Mouse (Mus musculus) embryonic facial prominence, embryonic 12.5 days (tissue): ENCODE measurements at regions not wholly inside any gene's neighbourhood (a gene's known extent, or its start where the extent isn't known, plus 50 kb on each side); places are given as distances from the start of the nearest gene placed in this dataset.
A peak's percentile ranks its signal among the peaks of the same experiment; 100 is the strongest.

Experiments used
- ATAC-seq: fragments of 200-750 bp; cut with Nextera tagmentation; 2 replicates; pipeline ENCODE4 v1.8.0; 2017; ENCODE audit not compliant: insufficient number of reproducible peaks, insufficient read depth, low FRiP score, low TSS enrichment
- H3K27ac ChIP-seq: fragments of 300-500 bp; sonication (generic); 2 replicates; pipeline ENCODE4 v1.5.1; 2016; ENCODE audit warnings: mild to moderate bottlenecking
- H3K27me3 ChIP-seq: fragments of 300-500 bp; sonication (generic); 2 replicates; pipeline ENCODE4 v1.6.1; 2016; ENCODE audit warnings: mild to moderate bottlenecking, moderate library complexity
- H3K36me3 ChIP-seq: fragments of 300-500 bp; sonication (generic); 2 replicates; pipeline ENCODE4 v1.6.1; 2016; ENCODE audit warnings: mild to moderate bottlenecking
- H3K4me1 ChIP-seq: fragments of 300-500 bp; sonication (generic); 2 replicates; pipeline ENCODE4 v1.6.1; 2016
- H3K4me2 ChIP-seq: fragments of 300-500 bp; sonication (generic); replicated peaks from 2 replicates; pipeline ENCODE4 v1.6.1; 2016; ENCODE audit warnings: mild to moderate bottlenecking, moderate library complexity
- H3K4me3 ChIP-seq: fragments of 300-500 bp; sonication (generic); 2 replicates; pipeline ENCODE4 v1.5.1; 2016; ENCODE audit warnings: mild to moderate bottlenecking
- H3K9ac ChIP-seq: fragments of 300-500 bp; sonication (generic); 2 replicates; pipeline ENCODE4 v1.6.1; 2016; ENCODE audit warnings: mild to moderate bottlenecking, moderate library complexity
- H3K9me3 ChIP-seq: fragments of 300-500 bp; sonication (generic); 2 replicates; pipeline ENCODE4 v1.6.1; 2016; ENCODE audit warnings: mild to moderate bottlenecking, moderate library complexity
- WGBS: fragments of 180-500 bp; shearing (Covaris S2); methylation state at CpG from one replicate; pipeline ENCODE4 v1.1.7; 2016; 5-methylcytosine and 5-hydroxymethylcytosine counted together

DNA sequence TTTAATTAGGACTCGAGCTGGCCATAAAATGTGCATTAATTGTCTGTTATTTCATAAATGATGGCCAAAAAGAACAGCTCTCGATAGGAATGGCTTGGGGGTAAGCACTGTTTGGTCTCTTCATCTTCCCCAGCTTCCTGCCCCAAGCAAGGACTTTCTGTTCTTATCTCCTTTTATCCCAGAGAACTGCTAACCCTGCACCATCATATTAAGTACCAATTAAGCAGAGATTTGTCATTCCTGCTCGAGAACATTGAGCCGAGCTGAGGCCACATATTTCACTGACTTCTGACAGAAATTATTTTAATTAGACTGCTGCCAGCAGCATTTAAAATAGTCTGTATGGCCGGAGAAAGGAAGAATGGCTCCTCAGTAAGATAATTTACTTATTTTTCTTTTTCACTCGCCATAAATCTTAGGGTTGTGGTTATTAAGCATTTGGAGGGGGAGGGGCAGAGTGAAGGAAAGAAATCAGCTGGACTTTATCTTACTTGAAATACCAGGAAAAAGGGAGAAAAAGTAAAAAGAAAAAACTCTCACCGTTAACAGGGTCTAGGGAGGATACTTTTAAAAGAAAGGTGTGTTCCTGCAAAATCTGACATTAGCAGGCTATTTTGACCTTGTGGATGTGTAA is 377.1 kb downstream of the Mtx2 start:
- no peak overlapping the region for H3K4me3 ChIP-seq
- H3K9ac ChIP-seq, result no peak overlapping the region
- 57% methylated on average over 7 of the region's 7 CpGs for WGBS
- no peaks in the 10 kb centered on the region for H3K36me3 ChIP-seq
- no peak for ATAC-seq
- no peaks in the 10 kb centered on the region for H3K27me3 ChIP-seq
- H3K9me3 ChIP-seq, result no peaks in the 10 kb centered on the region
- no peak overlapping the region for H3K27ac ChIP-seq
- no peaks in the 10 kb centered on the region for H3K4me1 ChIP-seq
- H3K4me2 ChIP-seq, result no peak overlapping the region

DNA sequence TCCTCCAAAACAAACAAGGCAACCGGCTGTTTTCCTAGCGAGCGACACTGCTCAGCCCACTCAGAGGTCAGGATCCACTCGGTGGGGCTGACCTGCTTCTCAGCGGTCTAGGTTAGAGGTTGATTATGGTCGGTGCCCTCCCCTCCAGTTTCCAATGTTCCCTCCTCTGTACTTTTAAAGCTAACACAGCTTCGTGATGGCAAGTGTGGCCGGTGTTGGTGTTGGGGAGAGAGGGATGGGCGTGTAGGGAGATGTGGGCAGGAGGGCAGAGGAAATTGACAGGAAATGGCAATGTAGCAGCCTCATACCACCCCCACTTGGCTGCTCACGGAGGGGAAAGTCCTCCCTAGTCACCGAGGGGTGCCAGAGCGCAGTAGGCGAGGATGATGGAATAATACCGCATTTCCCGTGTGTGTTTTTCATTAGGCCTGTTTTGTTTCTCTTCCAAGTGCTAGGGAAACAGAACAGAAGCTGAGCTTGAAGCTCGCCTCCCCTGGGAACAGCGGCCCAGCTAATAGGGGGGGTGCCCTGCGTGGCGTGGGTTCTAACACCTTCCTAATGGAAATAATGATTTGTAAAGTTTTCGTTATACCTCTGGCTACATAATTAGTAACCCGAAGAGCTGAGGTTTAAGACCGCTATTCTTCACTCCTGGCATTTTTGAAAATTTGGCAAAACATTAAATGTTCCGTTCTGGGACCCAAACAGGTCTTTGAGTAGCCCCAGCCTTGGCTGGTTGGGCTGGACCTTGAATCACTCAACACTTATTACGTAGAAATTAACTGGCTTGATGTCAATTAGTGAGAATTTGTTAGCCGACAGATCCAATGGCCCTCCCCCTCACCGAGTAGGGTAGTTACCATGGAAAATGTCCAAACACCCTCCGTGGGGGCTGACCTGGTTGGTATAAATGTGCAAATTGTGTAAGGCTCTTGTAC is 383.5 kb downstream of the Mtx2 start:
- H3K36me3 ChIP-seq, result no peaks in the 10 kb centered on the region
- H3K9me3 ChIP-seq, result no peaks in the 10 kb centered on the region
- no peak for ATAC-seq
- no peaks in the 10 kb centered on the region for H3K27me3 ChIP-seq
- WGBS, result 48% methylated on average over 27 of the region's 27 CpGs
- peak overlapping the region; percentile 12; the same call in 1 of the 2 replicates for H3K27ac ChIP-seq
- H3K4me2 ChIP-seq, result peak overlapping the region; percentile 21
- no peak overlapping the region for H3K9ac ChIP-seq
- peaks cover 13% of the 10 kb centered on the region; the same call in 1 of the 2 replicates for H3K4me1 ChIP-seq
- H3K4me3 ChIP-seq, result no peak overlapping the region

DNA sequence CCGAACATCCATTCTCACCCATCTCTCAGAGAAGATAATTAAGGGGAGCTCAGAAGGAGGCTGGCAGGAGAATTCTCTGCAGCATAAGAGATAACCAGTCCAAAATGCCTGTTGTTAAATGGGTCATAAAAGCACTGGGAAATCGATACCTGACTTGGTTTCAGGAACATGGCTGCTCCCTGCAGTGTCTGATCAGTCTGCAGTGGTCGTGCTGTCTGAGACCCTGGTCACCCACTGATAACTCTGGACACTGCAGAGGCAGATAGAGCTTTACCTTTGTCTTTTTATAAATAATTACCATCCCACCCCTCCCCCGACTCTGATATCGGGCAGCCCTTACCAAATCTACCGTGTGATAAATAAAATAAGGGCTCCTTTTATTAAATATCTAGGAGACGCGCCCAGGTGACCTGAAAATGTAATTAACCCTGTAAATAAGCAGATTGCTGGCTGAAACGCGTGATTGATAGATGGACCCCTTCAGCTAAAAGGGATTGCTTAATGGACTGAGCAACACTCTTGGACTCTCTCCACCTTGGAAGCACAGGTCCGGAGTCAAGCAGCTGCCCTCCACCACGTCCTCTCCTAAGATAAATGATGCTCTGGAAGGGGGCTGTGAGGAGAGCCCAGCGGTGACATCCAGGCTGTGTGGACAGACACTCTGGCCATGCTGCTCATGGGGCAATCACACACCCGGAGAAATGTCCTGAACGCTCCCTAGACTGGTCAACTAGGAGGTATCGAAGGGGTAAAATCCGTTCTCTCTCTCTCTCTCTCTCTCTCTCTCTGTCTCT is 384.4 kb downstream of the Mtx2 start:
- Histone ChIP-seq H3K9me3 (no peaks in the 10 kb centered on the region), H3K4me2 (no peak overlapping the region), H3K4me1 (peaks cover 13% of the 10 kb centered on the region; the same call in 1 of the 2 replicates), H3K27ac (no peak overlapping the region), H3K4me3 (no peak overlapping the region), H3K9ac (no peak overlapping the region), H3K36me3 (no peaks in the 10 kb centered on the region), H3K27me3 (no peaks in the 10 kb centered on the region)
- no peak for ATAC-seq
- WGBS, result 82% methylated on average over 17 of the region's 17 CpGs

DNA sequence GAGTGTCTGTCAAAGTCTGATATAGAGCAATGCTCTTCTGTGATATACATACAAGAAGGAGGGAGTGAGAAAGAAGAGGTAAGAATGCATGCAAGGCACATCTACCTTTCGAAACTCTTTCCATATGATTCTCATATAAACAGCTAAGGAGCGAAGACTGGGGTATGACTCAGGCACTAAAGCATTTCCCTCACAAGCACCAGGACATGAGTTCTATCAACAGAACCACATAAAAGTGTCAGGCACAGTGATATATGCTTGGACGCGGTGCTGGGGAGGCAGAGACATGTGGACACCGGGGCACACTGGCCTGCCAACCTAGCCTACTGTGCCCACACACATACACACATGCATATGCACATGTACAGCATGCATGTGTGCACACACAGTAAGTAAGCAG is 391.3 kb downstream of the Mtx2 start:
- Histone ChIP-seq H3K27me3 (no peaks in the 10 kb centered on the region), H3K36me3 (no peaks in the 10 kb centered on the region), H3K9me3 (no peaks in the 10 kb centered on the region), H3K4me1 (peaks cover 5% of the 10 kb centered on the region; the same call in 1 of the 2 replicates), H3K9ac (no peak overlapping the region), H3K27ac (no peak overlapping the region), H3K4me2 (no peak overlapping the region), H3K4me3 (no peak overlapping the region)
- no peak for ATAC-seq
- 90% methylated on average over 5 of the region's 5 CpGs for WGBS

DNA sequence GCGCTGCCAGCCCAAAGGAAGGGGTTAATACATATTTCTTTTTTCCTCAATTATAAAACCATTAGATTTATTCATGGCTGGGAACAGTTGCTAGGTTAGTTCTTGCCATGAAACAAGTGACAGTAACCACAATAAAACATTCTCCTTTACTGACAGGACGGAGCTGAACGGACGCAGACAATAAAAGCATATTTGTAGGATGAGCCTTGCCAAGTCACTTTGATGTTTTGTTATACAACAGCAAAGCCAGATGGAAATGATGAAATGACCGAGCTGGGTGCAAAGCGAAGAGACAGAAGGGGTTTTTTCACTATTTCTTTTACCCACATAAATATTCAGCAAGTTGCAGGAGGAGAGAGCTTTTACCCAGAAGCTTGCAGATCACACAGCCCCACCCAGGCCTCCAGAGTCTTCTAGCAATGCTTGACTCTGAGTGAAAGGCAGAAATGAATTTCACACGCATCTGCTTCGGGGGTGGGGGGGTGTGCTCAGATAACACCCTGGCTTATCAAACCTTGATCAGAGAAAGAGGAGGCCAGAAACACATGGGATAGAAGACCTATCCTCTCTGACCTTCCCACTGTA is 395.3 kb downstream of the Mtx2 start:
- Histone ChIP-seq H3K36me3 (no peaks in the 10 kb centered on the region), H3K4me3 (no peak overlapping the region), H3K4me2 (no peak overlapping the region), H3K9me3 (no peaks in the 10 kb centered on the region), H3K9ac (no peak overlapping the region), H3K27me3 (no peaks in the 10 kb centered on the region), H3K4me1 (peaks cover 8% of the 10 kb centered on the region; the same call in 1 of the 2 replicates), H3K27ac (no peak overlapping the region)
- WGBS, result 59% methylated on average over 8 of the region's 8 CpGs
- ATAC-seq, result no peak

DNA sequence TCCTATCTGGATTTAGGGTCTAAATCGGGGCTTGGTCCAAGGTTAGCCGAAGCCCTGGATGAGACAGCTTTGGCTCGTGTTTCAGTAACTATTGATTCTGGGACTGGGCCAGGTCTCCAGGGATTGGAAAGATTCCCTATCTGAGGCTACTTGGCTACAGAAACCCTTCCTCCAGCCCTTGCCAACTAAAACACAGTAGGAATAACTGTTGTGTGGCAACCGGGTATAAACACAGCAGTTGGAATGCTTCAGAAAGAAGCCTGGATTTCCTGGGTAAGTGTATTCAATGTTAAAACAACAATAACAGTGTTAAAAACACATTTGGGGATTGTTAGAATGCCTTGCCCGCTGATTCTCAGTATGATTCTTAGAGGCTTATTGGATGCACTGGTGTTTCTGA is 398.8 kb downstream of the Mtx2 start:
- H3K27me3 ChIP-seq, result no peaks in the 10 kb centered on the region
- H3K36me3 ChIP-seq, result no peaks in the 10 kb centered on the region
- ATAC-seq, result 0 out of 2 replicates have a peak, but pooled peaks have one; percentile 56
- WGBS, result 40% methylated on average over 5 of the region's 5 CpGs
- no peaks in the 10 kb centered on the region for H3K9me3 ChIP-seq
- no peak overlapping the region for H3K4me2 ChIP-seq
- no peak overlapping the region for H3K4me3 ChIP-seq
- peaks cover 8% of the 10 kb centered on the region; the same call in 1 of the 2 replicates for H3K4me1 ChIP-seq
- H3K27ac ChIP-seq, result no peak overlapping the region
- H3K9ac ChIP-seq, result no peak overlapping the region

DNA sequence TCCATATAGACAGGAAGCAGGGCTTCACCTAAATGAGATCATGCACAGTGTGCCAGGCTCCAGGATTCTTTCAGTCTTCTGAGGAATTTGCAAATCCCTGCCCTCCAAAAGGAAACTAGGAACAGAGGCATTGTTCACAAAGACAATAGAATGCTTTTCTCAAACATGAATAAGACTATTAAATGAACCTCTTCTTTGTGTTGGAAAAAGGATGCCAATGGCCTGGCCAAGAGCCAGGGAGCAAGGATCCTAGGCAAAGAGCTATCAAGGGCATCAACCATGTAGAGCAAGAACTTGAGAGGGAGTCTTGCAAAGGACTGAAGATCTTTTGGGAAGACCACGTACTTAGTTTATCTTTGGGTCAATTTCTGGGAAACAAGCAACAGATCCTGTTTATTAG is 415.4 kb downstream of the Mtx2 start:
- 92% methylated on average over 1 of the region's 1 CpGs for WGBS
- Histone ChIP-seq H3K4me1 (no peaks in the 10 kb centered on the region; the same call in 1 of the 2 replicates), H3K27ac (no peak overlapping the region), H3K9me3 (no peaks in the 10 kb centered on the region), H3K36me3 (no peaks in the 10 kb centered on the region), H3K4me2 (no peak overlapping the region), H3K4me3 (no peak overlapping the region), H3K9ac (no peak overlapping the region), H3K27me3 (no peaks in the 10 kb centered on the region)
- no peak for ATAC-seq

DNA sequence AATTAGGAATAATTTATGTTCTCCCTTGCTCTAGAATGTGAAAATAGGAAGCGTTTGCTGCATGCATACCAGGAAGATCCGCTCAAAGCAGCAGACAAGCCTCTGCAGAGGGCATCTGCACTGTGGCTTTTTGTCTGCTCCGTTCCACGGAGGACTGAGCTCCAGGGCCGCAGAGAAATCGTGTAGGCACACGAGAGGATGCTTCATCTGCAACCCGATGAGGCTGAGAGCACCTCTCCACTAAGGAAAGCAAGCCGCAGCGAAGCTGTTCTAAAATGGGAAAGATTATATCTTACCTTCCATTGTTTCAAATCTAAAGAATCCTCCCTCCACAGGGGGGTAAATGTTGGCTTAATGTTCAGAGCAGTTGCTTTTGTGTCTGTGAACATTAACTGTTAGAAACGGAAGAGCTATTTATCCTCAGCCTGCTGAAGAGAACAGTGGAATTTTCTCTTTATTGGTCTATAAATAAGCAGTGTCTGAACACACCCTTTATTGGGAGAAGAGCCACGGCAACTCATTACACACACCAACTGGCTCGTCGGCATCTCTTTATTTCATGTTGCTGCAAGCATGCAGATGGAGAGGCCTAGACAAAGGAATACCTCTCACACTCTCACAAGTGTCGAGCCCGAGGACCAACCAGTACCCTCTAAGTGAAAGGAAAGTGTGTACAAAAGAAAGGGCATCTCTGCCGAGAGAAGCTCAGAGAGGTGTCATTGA is 414.6 kb upstream of the Hnrnpa3 start:
- no peak overlapping the region for H3K4me3 ChIP-seq
- H3K9me3 ChIP-seq, result no peaks in the 10 kb centered on the region
- no peak overlapping the region for H3K27ac ChIP-seq
- no peak overlapping the region for H3K4me2 ChIP-seq
- H3K9ac ChIP-seq, result no peak overlapping the region
- ATAC-seq, result no peak
- H3K27me3 ChIP-seq, result no peaks in the 10 kb centered on the region
- 75% methylated on average over 17 of the region's 17 CpGs for WGBS
- H3K4me1 ChIP-seq, result no peaks in the 10 kb centered on the region; the same call in 1 of the 2 replicates
- no peaks in the 10 kb centered on the region for H3K36me3 ChIP-seq

DNA sequence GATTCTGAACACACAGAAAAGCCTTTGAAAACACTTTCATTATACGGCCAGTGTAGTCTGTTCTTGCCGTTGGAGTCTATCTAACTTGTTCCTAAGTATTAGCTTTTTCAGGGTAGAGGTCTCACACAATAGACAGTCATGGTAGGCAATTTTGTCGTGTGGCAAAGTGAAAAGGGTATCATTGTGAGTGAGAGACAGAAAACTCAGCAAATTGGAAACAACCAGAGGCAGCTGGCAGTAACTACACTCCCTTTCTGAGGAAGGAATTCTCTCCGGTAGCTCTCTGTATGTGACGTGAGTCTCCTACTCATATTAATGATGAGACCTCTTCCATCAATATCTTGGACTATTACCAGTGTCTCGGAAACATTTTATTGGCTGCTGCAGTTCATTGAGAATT is 413.8 kb upstream of the Hnrnpa3 start:
- no peak for ATAC-seq
- Histone ChIP-seq H3K4me2 (no peak overlapping the region), H3K27ac (no peak overlapping the region), H3K9me3 (no peaks in the 10 kb centered on the region), H3K27me3 (no peaks in the 10 kb centered on the region), H3K9ac (no peak overlapping the region), H3K4me1 (no peaks in the 10 kb centered on the region; the same call in 1 of the 2 replicates), H3K4me3 (no peak overlapping the region), H3K36me3 (no peaks in the 10 kb centered on the region)
- 82% methylated on average over 6 of the region's 6 CpGs for WGBS

DNA sequence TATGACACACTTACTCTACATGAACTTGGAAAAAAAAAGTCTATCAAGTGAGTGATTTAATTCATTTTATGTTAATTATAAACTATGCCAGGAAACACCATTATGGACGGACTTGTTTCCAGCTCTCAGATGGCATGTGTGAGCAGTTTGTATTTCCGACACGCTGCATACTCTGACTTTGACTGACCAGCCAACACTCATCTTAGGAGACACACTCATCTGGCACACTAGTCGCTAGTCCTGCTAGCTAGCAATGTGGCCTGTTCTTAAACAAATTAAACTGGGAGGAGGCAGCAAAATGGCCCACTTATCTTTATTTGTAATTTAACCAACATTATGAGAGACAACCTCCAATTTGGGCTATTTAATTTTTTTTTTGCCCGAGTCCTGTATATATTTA is 413.4 kb upstream of the Hnrnpa3 start:
- H3K9me3 ChIP-seq, result no peaks in the 10 kb centered on the region
- H3K9ac ChIP-seq, result no peak overlapping the region
- no peaks in the 10 kb centered on the region; the same call in 1 of the 2 replicates for H3K4me1 ChIP-seq
- no peak overlapping the region for H3K4me3 ChIP-seq
- H3K4me2 ChIP-seq, result no peak overlapping the region
- 79% methylated on average over 5 of the region's 5 CpGs for WGBS
- no peak overlapping the region for H3K27ac ChIP-seq
- ATAC-seq, result no peak
- no peaks in the 10 kb centered on the region for H3K27me3 ChIP-seq
- no peaks in the 10 kb centered on the region for H3K36me3 ChIP-seq
